Mouse (Mus musculus) kidney, adult 2 months (tissue): ENCODE measurements at regions not wholly inside any gene's neighbourhood (a gene's known extent, or its start where the extent isn't known, plus 50 kb on each side); places are given as distances from the start of the nearest gene placed in this dataset.

ENCODE experiments used
- CTCF ChIP-seq: fragments of 200-500 bp; conservative IDR thresholded peaks from 2 replicates; pipeline ENCODE4 v1.5.1; 2011; ENCODE audit warnings: low read depth, mild to moderate bottlenecking, control low read depth, low read length, moderate library complexity, mixed read lengths; ENCODE audit not compliant: insufficient read depth, insufficient read length
- POLR2A ChIP-seq: fragments of 200-500 bp; IDR thresholded peaks from one replicate; pipeline ENCODE4 v1.6.1; 2011; ENCODE audit warnings: low read depth, low read length, control low read depth

- TF ChIP-seq POLR2A, result no peak
- no peak for TF ChIP-seq CTCF
Measured at GRCm38 (mm10) chr4:91060933-91061332, 339.7 kb downstream of the Elavl2 start.
